8 mouse cellular contexts compared by ENCODE assay signal in genomic region chr10:21295759-21296621, GRCm38 (mm10). TPM values are rescaled to one million over a fixed set of nuclear protein-coding genes. Genes with fewer than 3 reads are reported as not detected.
DNase-seq lines count a peak whose midpoint lies in the region; ATAC-seq and TF ChIP-seq lines count a peak whose summit lies in the region.

Gene Hbs1l, plus strand, starts transcription at chr10:21295979.

- H3K4me3 ChIP-seq in heart, embryonic 12.5 days, result peak within 1 kb of the TSS; percentile 100
- H3K4me3 ChIP-seq in kidney, postnatal 0 days (replicated peaks; ENCODE audit: low read depth, low read length), result peak within 1 kb of the TSS; percentile 78
- H3K4me3 ChIP-seq in liver, embryonic 11.5 days (ENCODE audit: low read depth, low read length), result peak within 1 kb of the TSS; percentile 95
- H3K4me3 ChIP-seq in stomach, embryonic 14.5 days (ENCODE audit: low read depth, low read length), result peak within 1 kb of the TSS; percentile 92

- DNase-seq in CD4-positive helper T cell, adult 2 months (ENCODE audit: low read depth, low spot score), result peak; percentile 98
- DNase-seq in brain, embryonic 18.5 days (ENCODE audit: low read depth, low spot score), result peak; percentile 87
- peak; percentile 94 for DNase-seq in kidney, postnatal 0 days (ENCODE audit: low spot score)
- DNase-seq in liver, embryonic 11.5 days (ENCODE audit: low spot score), result peak; percentile 90
- DNase-seq in naive thymus-derived CD4-positive, alpha-beta T cell, adult 2 months (ENCODE audit: low read depth), result peak; percentile 97

- no peak for TF ChIP-seq CTCF in kidney, postnatal 0 days (IDR thresholded peaks at IDR 0.05; ENCODE audit: low read depth)

- peak within 1 kb of the TSS; percentile 57; the same call in 1 of the 2 replicates for H3K27ac ChIP-seq in heart, embryonic 12.5 days (ENCODE audit: poor library complexity, severe bottlenecking)
- peak within 1 kb of the TSS; percentile 84 for H3K27ac ChIP-seq in kidney, postnatal 0 days
- H3K27ac ChIP-seq in liver, embryonic 11.5 days (ENCODE audit: low read depth, low read length), result peak within 1 kb of the TSS; percentile 43
- peak within 1 kb of the TSS; percentile 69; the same call in 1 of the 2 replicates for H3K27ac ChIP-seq in stomach, embryonic 14.5 days (ENCODE audit: low read length)

- no peaks in the 10 kb centered on the region for H3K9me3 ChIP-seq in heart, embryonic 12.5 days (replicated peaks)
- H3K9me3 ChIP-seq in kidney, postnatal 0 days (replicated peaks; ENCODE audit: low read length), result no peaks in the 10 kb centered on the region
- no peaks in the 10 kb centered on the region for H3K9me3 ChIP-seq in liver, embryonic 11.5 days (ENCODE audit: control insufficient read depth, low read length)
- no peaks in the 10 kb centered on the region for H3K9me3 ChIP-seq in stomach, embryonic 14.5 days (ENCODE audit: control insufficient read depth, low read depth, low read length)

- H3K4me2 ChIP-seq in heart, embryonic 12.5 days, result peak within 1 kb of the TSS; percentile 89
- peak within 1 kb of the TSS; percentile 82 for H3K4me2 ChIP-seq in kidney, postnatal 0 days (ENCODE audit: low read length)
- peak within 1 kb of the TSS; percentile 83 for H3K4me2 ChIP-seq in liver, embryonic 11.5 days
- peak within 1 kb of the TSS; percentile 71 for H3K4me2 ChIP-seq in stomach, embryonic 14.5 days (replicated peaks; ENCODE audit: low read depth, low read length)

- H3K36me3 ChIP-seq in heart, embryonic 12.5 days, result peaks cover 18% of the 10 kb centered on the region
- peaks cover 4% of the 10 kb centered on the region; the same call in 1 of the 2 replicates for H3K36me3 ChIP-seq in kidney, postnatal 0 days (ENCODE audit: insufficient read depth, low read length)
- peaks cover 16% of the 10 kb centered on the region for H3K36me3 ChIP-seq in liver, embryonic 11.5 days (ENCODE audit: control insufficient read depth, insufficient read depth, low read length)
- H3K36me3 ChIP-seq in stomach, embryonic 14.5 days (ENCODE audit: control insufficient read depth, insufficient read depth, low read length), result peaks cover 5% of the 10 kb centered on the region; the same call in 1 of the 2 replicates

- under 1% methylated on average over 74 of the region's 81 CpGs for WGBS in heart, embryonic 12.5 days
- WGBS in kidney, postnatal 0 days, result under 1% methylated on average over 69 of the region's 81 CpGs
- WGBS in liver, embryonic 11.5 days, result under 1% methylated on average over 74 of the region's 81 CpGs
- WGBS in stomach, embryonic 14.5 days, result under 1% methylated on average over 63 of the region's 81 CpGs

- H3K4me1 ChIP-seq in heart, embryonic 12.5 days (replicated peaks), result peaks cover 12% of the 10 kb centered on the region
- peaks cover 10% of the 10 kb centered on the region for H3K4me1 ChIP-seq in kidney, postnatal 0 days (replicated peaks; ENCODE audit: insufficient read depth, low read length)
- H3K4me1 ChIP-seq in liver, embryonic 11.5 days (replicated peaks; ENCODE audit: control insufficient read depth, insufficient read depth, low read length), result peaks cover 7% of the 10 kb centered on the region
- H3K4me1 ChIP-seq in stomach, embryonic 14.5 days (ENCODE audit: control insufficient read depth, insufficient read depth, low read length), result peaks cover 9% of the 10 kb centered on the region

- H3K27me3 ChIP-seq in heart, embryonic 12.5 days (replicated peaks), result no peaks in the 10 kb centered on the region
- H3K27me3 ChIP-seq in kidney, postnatal 0 days (ENCODE audit: insufficient read depth, low read length), result no peaks in the 10 kb centered on the region
- no peaks in the 10 kb centered on the region for H3K27me3 ChIP-seq in liver, embryonic 11.5 days (replicated peaks; ENCODE audit: control insufficient read depth, insufficient read depth, low read length)
- no peaks in the 10 kb centered on the region for H3K27me3 ChIP-seq in stomach, embryonic 14.5 days (ENCODE audit: control insufficient read depth, insufficient read depth, low read length)

- peak; percentile 95 for ATAC-seq in erythroid progenitor cell, adult 5-6 weeks (replicated peaks; ENCODE audit: low FRiP score, poor library complexity, severe bottlenecking)
- ATAC-seq in heart, embryonic 12.5 days (ENCODE audit: insufficient number of reproducible peaks, low FRiP score), result peak; percentile 98
- ATAC-seq in kidney, postnatal 0 days (replicated peaks; ENCODE audit: low FRiP score, low read depth), result peak; percentile 99
- peak; percentile 98 for ATAC-seq in liver, embryonic 11.5 days (replicated peaks; ENCODE audit: low FRiP score)
- ATAC-seq in stomach, embryonic 14.5 days (ENCODE audit: insufficient number of reproducible peaks, insufficient read depth, low FRiP score, low read depth), result peak; percentile 97

- peak within 1 kb of the TSS; percentile 97 for H3K9ac ChIP-seq in heart, embryonic 12.5 days
- H3K9ac ChIP-seq in kidney, postnatal 0 days (ENCODE audit: low read depth, low read length), result peak within 1 kb of the TSS; percentile 80
- H3K9ac ChIP-seq in liver, embryonic 11.5 days (ENCODE audit: low read depth, low read length), result peak within 1 kb of the TSS; percentile 94
- H3K9ac ChIP-seq in stomach, embryonic 14.5 days (replicated peaks; ENCODE audit: low read depth, low read length), result peak within 1 kb of the TSS; percentile 87

RNA-seq across cellular contexts. Expression of gene Hbs1l, which starts in this region (rescaled TPM):
- total RNA-seq in erythroid progenitor cell, adult 5-6 weeks (2015; ENCODE audit: low replicate concordance), result 85.9 and 87.6 TPM in 2 replicates
- 76.3 and 120 TPM in 2 replicates for total RNA-seq in erythroid progenitor cell, adult 5-6 weeks (2017; ENCODE audit: low replicate concordance)
- polyA plus RNA-seq in heart, embryonic 12.5 days (2016; fragmentation: Nextera tagmentation; extraction: Ambion mirVana), result 77.0 and 81.6 TPM in 2 replicates
- polyA plus RNA-seq in kidney, postnatal 0 days (2015; fragmentation: Nextera tagmentation; extraction: Ambion mirVana), result 62.1 and 72.0 TPM in 2 replicates
- polyA plus RNA-seq in liver, embryonic 11.5 days (2014; fragmentation: Nextera tagmentation; extraction: Ambion mirVana), result 107 and 127 TPM in 2 replicates
- 93.4 and 97.8 TPM in 2 replicates for polyA plus RNA-seq in stomach, embryonic 14.5 days (2014; fragmentation: Nextera tagmentation; extraction: Ambion mirVana)

Comparison
In these comparisons a context has a peak if more than half of its experiments do, and no peak if none do; other contexts are left out.
1. Peak in every context shown above with its lines: DNase-seq, ATAC-seq, H3K4me3 ChIP-seq and H3K27ac ChIP-seq.